Mouse (Mus musculus) megakaryocyte-erythroid progenitor cell, adult 5-6 weeks (primary cell): ENCODE data around the gene Tom1l1. TPM values are rescaled to one million over a fixed set of nuclear protein-coding genes. Genes with fewer than 3 reads are reported as not detected.
"Not testable (repeated sequence)": the region's sequence is repeated elsewhere in the genome, so short reads cannot be mapped to it uniquely, and the experiment has no call there.

Experiments used
- ATAC-seq: replicated peaks from 2 replicates; pipeline ENCODE4 v1.8.0; 2016; ENCODE audit warnings: mild to moderate bottlenecking, inconsistent platforms; ENCODE audit not compliant: severe bottlenecking, poor library complexity, low FRiP score, low TSS enrichment
- total RNA-seq, 2 experiments: library from RNA; stranded (forward) in 1 of 2; stranded (reverse) in 1 of 2; fragments of 200-1000, 215-1000 nt in 1 of 2; fragments of >200 nt in 1 of 2; fragmentation: Nextera tagmentation in 1 of 2; gene quantifications; 2 replicates each; pipeline ENCODE4 v1.2.3; 2014 to 2017

The Tom1l1 gene
- total RNA-seq (2014; fragmentation: Nextera tagmentation) (32.7 and 48.7 TPM in 2 replicates), total RNA-seq (2017) (78.0 and 82.5 TPM in 2 replicates)

GRCm38 (mm10) chr11:90687460-90688416 lies at the start of gene Tom1l1:
Gene Tom1l1 (minus strand): TSS chr11:90688366.
- ATAC-seq = peak; percentile 93

- peak; percentile 71 for ATAC-seq
These were observed 45.4 kb upstream of the Tom1l1 start for GRCm38 (mm10) chr11:90733575-90733974.

GRCm38 (mm10) chr11:90727354-90728125 lies 39.4 kb upstream of the Tom1l1 start:
- peak; percentile 94 for ATAC-seq

- ATAC-seq = peak; percentile 55
These were observed 38.6 kb upstream of the Tom1l1 start for GRCm38 (mm10) chr11:90726730-90727129.

- ATAC-seq = no peak
These were observed 34.1 kb upstream of the Tom1l1 start for GRCm38 (mm10) chr11:90722304-90722703.

GRCm38 (mm10) chr11:90717719-90718118 lies 29.6 kb upstream of the Tom1l1 start:
- no peak for ATAC-seq

GRCm38 (mm10) chr11:90711596-90711995 lies 23.4 kb upstream of the Tom1l1 start:
- no peak for ATAC-seq

GRCm38 (mm10) chr11:90707134-90707533 lies 19.0 kb upstream of the Tom1l1 start:
- ATAC-seq = not testable (repeated sequence)

- ATAC-seq = peak; percentile 93
These were observed 9.5 kb upstream of the Tom1l1 start for GRCm38 (mm10) chr11:90697480-90698240.

- no peak for ATAC-seq
These were observed 7.6 kb upstream of the Tom1l1 start for GRCm38 (mm10) chr11:90695811-90696210.

GRCm38 (mm10) chr11:90694206-90694605 lies 6.0 kb upstream of the Tom1l1 start:
- no peak for ATAC-seq

- ATAC-seq = no peak
These were observed 2.2 kb upstream of the Tom1l1 start for GRCm38 (mm10) chr11:90690361-90690760.

- ATAC-seq = peak; percentile 56
These were observed 1.1 kb downstream of the Tom1l1 start for GRCm38 (mm10) chr11:90687040-90687439.

GRCm38 (mm10) chr11:90686287-90687025 lies 1.7 kb downstream of the Tom1l1 start:
- peak; percentile 80 for ATAC-seq

GRCm38 (mm10) chr11:90685196-90685595 lies 3.0 kb downstream of the Tom1l1 start:
- no peak for ATAC-seq

GRCm38 (mm10) chr11:90684765-90685164 lies 3.4 kb downstream of the Tom1l1 start:
- ATAC-seq = no peak

GRCm38 (mm10) chr11:90681171-90681570 lies 7.0 kb downstream of the Tom1l1 start:
- ATAC-seq = no peak

- ATAC-seq = no peak
These were observed 9.6 kb downstream of the Tom1l1 start for GRCm38 (mm10) chr11:90678582-90678981.

- ATAC-seq = no peak
These were observed 10.3 kb downstream of the Tom1l1 start for GRCm38 (mm10) chr11:90677771-90678288.
